Mouse (Mus musculus) neural tube, embryonic 11.5 days (tissue): ENCODE measurements at regions not wholly inside any gene's neighbourhood (a gene's known extent, or its start where the extent isn't known, plus 50 kb on each side); places are given as distances from the start of the nearest gene placed in this dataset.
A peak's percentile ranks its signal among the peaks of the same experiment; 100 is the strongest.

Experiments
- ATAC-seq: fragments of 200-750 bp; cut with Nextera tagmentation; 2 replicates; pipeline ENCODE4 v1.8.0; 2017; ENCODE audit warnings: moderate number of reproducible peaks, mild to moderate bottlenecking, moderate TSS enrichment, moderate library complexity; ENCODE audit not compliant: insufficient read depth, low FRiP score, low TSS enrichment
- DNase-seq: peaks from one replicate; pipeline ENCODE4 v3.0.0-alpha.2; 2015; ENCODE audit warnings: low spot score
- H3K27ac ChIP-seq: fragments of 300-500 bp; sonication (generic); 2 replicates; pipeline ENCODE4 v1.5.1; 2014; ENCODE audit warnings: low read depth, mild to moderate bottlenecking, low read length
- H3K27me3 ChIP-seq: fragments of 300-500 bp; sonication (generic); 2 replicates; pipeline ENCODE4 v1.6.1; 2014; ENCODE audit warnings: mild to moderate bottlenecking, low read length, mixed read lengths; ENCODE audit not compliant: control insufficient read depth, insufficient read depth
- H3K36me3 ChIP-seq: fragments of 300-500 bp; sonication (generic); 2 replicates; pipeline ENCODE4 v1.6.1; 2014; ENCODE audit warnings: mild to moderate bottlenecking, low read length, moderate library complexity, mixed read lengths; ENCODE audit not compliant: control insufficient read depth, insufficient read depth
- H3K4me1 ChIP-seq: fragments of 300-500 bp; sonication (generic); 2 replicates; pipeline ENCODE4 v1.6.1; 2014; ENCODE audit warnings: low read length, mixed read lengths; ENCODE audit not compliant: control insufficient read depth, insufficient read depth
- H3K4me2 ChIP-seq: fragments of 300-500 bp; sonication (generic); 2 replicates; pipeline ENCODE4 v1.6.1; 2014; ENCODE audit warnings: low read depth, mild to moderate bottlenecking, moderate library complexity
- H3K4me3 ChIP-seq: fragments of 300-500 bp; sonication (generic); 2 replicates; pipeline ENCODE4 v1.5.1; 2014; ENCODE audit warnings: low read depth, low read length
- H3K9ac ChIP-seq: fragments of 300-500 bp; sonication (generic); 2 replicates; pipeline ENCODE4 v1.6.1; 2014; ENCODE audit warnings: mild to moderate bottlenecking, low read length
- H3K9me3 ChIP-seq: fragments of 300-500 bp; sonication (generic); 2 replicates; pipeline ENCODE4 v1.6.1; 2016; ENCODE audit warnings: low read length; ENCODE audit not compliant: control insufficient read depth
- whole genome bisulfite sequencing: fragments of 180-500 bp; shearing (Covaris S2); extraction: QIAGEN DNeasy Blood & Tissue Kit; methylation state at CpG from one replicate; pipeline ENCODE4 v1.1.7; 2014; 5-methylcytosine and 5-hydroxymethylcytosine counted together

GRCm38 (mm10) chr10:55257351-55257750, 849.4 kb upstream of the Msl3l2 start:
- no peak overlapping the region for H3K9ac ChIP-seq
- H3K4me3 ChIP-seq: no peak overlapping the region
- no peaks in the 10 kb centered on the region for H3K9me3 ChIP-seq
- H3K4me2 ChIP-seq: no peak overlapping the region
- 0 out of 2 replicates have a peak, but pooled peaks have one; percentile 15 for ATAC-seq
- no peaks in the 10 kb centered on the region for H3K36me3 ChIP-seq
- H3K27me3 ChIP-seq: no peaks in the 10 kb centered on the region
- no peak overlapping the region for H3K27ac ChIP-seq
- DNase-seq: no peak
- H3K4me1 ChIP-seq: no peaks in the 10 kb centered on the region
- WGBS: 93% methylated on average over 3 of the region's 3 CpGs

- ATAC-seq: no peak
- WGBS: 91% methylated on average over 5 of the region's 5 CpGs
Measured at GRCm38 (mm10) chr10:55300141-55300540, 806.6 kb upstream of the Msl3l2 start.

GRCm38 (mm10) chr10:55333836-55334235, 772.9 kb upstream of the Msl3l2 start:
- Histone ChIP-seq H3K9ac (no peak overlapping the region), H3K36me3 (no peaks in the 10 kb centered on the region), H3K9me3 (no peaks in the 10 kb centered on the region), H3K4me2 (no peak overlapping the region), H3K4me3 (no peak overlapping the region), H3K27ac (no peak overlapping the region), H3K27me3 (no peaks in the 10 kb centered on the region), H3K4me1 (no peaks in the 10 kb centered on the region)
- ATAC-seq (no peak), DNase-seq (no peak)
- WGBS: 98% methylated on average over 2 of the region's 2 CpGs

More at GRCm38 (mm10) chr10:55300141-55300540, 806.6 kb upstream of the Msl3l2 start:
- Histone ChIP-seq H3K9ac (no peak overlapping the region), H3K27ac (no peak overlapping the region), H3K4me1 (no peaks in the 10 kb centered on the region), H3K9me3 (no peaks in the 10 kb centered on the region), H3K27me3 (no peaks in the 10 kb centered on the region), H3K36me3 (no peaks in the 10 kb centered on the region), H3K4me3 (no peak overlapping the region), H3K4me2 (no peak overlapping the region)
- DNase-seq: no peak

- Histone ChIP-seq H3K27ac (no peak overlapping the region), H3K4me2 (no peak overlapping the region), H3K4me1 (no peaks in the 10 kb centered on the region), H3K9ac (no peak overlapping the region), H3K9me3 (no peaks in the 10 kb centered on the region), H3K36me3 (no peaks in the 10 kb centered on the region), H3K27me3 (no peaks in the 10 kb centered on the region), H3K4me3 (no peak overlapping the region)
- ATAC-seq (no peak), DNase-seq (no peak)
- WGBS: 91% methylated on average over 3 of the region's 3 CpGs
Measured at GRCm38 (mm10) chr10:55335997-55336396, 770.7 kb upstream of the Msl3l2 start.

GRCm38 (mm10) chr10:55348071-55348470, 758.6 kb upstream of the Msl3l2 start:
- no peak overlapping the region for H3K4me3 ChIP-seq
- H3K4me2 ChIP-seq: no peak overlapping the region
- no peak overlapping the region for H3K9ac ChIP-seq
- no peak overlapping the region for H3K27ac ChIP-seq
- no peaks in the 10 kb centered on the region for H3K4me1 ChIP-seq
- H3K27me3 ChIP-seq: no peaks in the 10 kb centered on the region
- H3K36me3 ChIP-seq: no peaks in the 10 kb centered on the region
- ATAC-seq (no peak), DNase-seq (no peak)
- no peaks in the 10 kb centered on the region for H3K9me3 ChIP-seq
- WGBS: 86% methylated on average over 1 of the region's 1 CpGs
